Mouse (Mus musculus) E14TG2a.4 (cell line): ENCODE results near the gene Fbxl2.

Experiments used
- H3K27me3 ChIP-seq: 2 replicates; pipeline ENCODE4 v1.6.1; 2014; ENCODE audit warnings: low read length, control low read depth; ENCODE audit not compliant: insufficient read depth
- H3K36me3 ChIP-seq: 2 replicates; pipeline ENCODE4 v1.6.1; 2014; ENCODE audit warnings: low read length, control low read depth; ENCODE audit not compliant: insufficient read depth
- H3K4me1 ChIP-seq: replicated peaks from 2 replicates; pipeline ENCODE4 v1.6.1; 2014; ENCODE audit warnings: low read depth, low read length, control low read depth
- H3K4me3 ChIP-seq: replicated peaks from 2 replicates; pipeline ENCODE4 v1.5.1; 2014; ENCODE audit warnings: mild to moderate bottlenecking, low read length
- H3K9me3 ChIP-seq: 2 replicates; pipeline ENCODE4 v1.6.1; 2014; ENCODE audit warnings: low read length, control low read depth
- CTCF ChIP-seq: conservative IDR thresholded peaks from 2 replicates; pipeline ENCODE4 v1.5.1; 2014; ENCODE audit warnings: low read length
- NANOG ChIP-seq: IDR thresholded peaks from 2 replicates; pipeline ENCODE4 v1.6.1; 2014; ENCODE audit warnings: borderline replicate concordance, low read length, mixed read lengths
- POU5F1 ChIP-seq: IDR thresholded peaks from 2 replicates; pipeline ENCODE4 v1.6.1; 2014; ENCODE audit warnings: low read length, borderline replicate concordance

Gene Fbxl2

GRCm38 (mm10) chr9:114014034-114014433, 32.0 kb downstream of the Fbxl2 start:
- Histone ChIP-seq H3K4me3 (no peak overlapping the region), H3K36me3 (no peaks in the 10 kb centered on the region), H3K4me1 (peaks cover 39% of the 10 kb centered on the region), H3K9me3 (peaks cover 4% of the 10 kb centered on the region; the same call in 1 of the 2 replicates), H3K27me3 (no peaks in the 10 kb centered on the region)
- no peak for TF ChIP-seq NANOG

- peaks cover 45% of the 10 kb centered on the region for H3K4me1 ChIP-seq
- no peaks in the 10 kb centered on the region for H3K9me3 ChIP-seq
- H3K36me3 ChIP-seq = no peaks in the 10 kb centered on the region
- H3K27me3 ChIP-seq = no peaks in the 10 kb centered on the region
- H3K4me3 ChIP-seq = peak overlapping the region; percentile 52
- no peak for TF ChIP-seq CTCF
- TF ChIP-seq NANOG = no peak
- no peak for TF ChIP-seq POU5F1
Observed at GRCm38 (mm10) chr9:114011203-114011602, 34.8 kb downstream of the Fbxl2 start.

GRCm38 (mm10) chr9:114009526-114009925, 36.5 kb downstream of the Fbxl2 start:
- no peaks in the 10 kb centered on the region for H3K36me3 ChIP-seq
- H3K4me3 ChIP-seq = peak overlapping the region; percentile 55
- TF ChIP-seq NANOG = no peak
- no peak for TF ChIP-seq POU5F1
- no peak for TF ChIP-seq CTCF
- H3K27me3 ChIP-seq = no peaks in the 10 kb centered on the region
- no peaks in the 10 kb centered on the region for H3K9me3 ChIP-seq
- H3K4me1 ChIP-seq = peaks cover 45% of the 10 kb centered on the region

- Histone ChIP-seq H3K4me3 (no peak overlapping the region), H3K27me3 (no peaks in the 10 kb centered on the region), H3K4me1 (peaks cover 43% of the 10 kb centered on the region), H3K9me3 (no peaks in the 10 kb centered on the region), H3K36me3 (peaks cover under 1% of the 10 kb centered on the region; the same call in 1 of the 2 replicates)
- TF ChIP-seq POU5F1 (no peak), CTCF (no peak), NANOG (no peak)
Observed at GRCm38 (mm10) chr9:114007850-114008350, 38.1 kb downstream of the Fbxl2 start.

GRCm38 (mm10) chr9:114006801-114007200, 39.2 kb downstream of the Fbxl2 start:
- Histone ChIP-seq H3K27me3 (no peaks in the 10 kb centered on the region), H3K9me3 (no peaks in the 10 kb centered on the region), H3K4me3 (no peak overlapping the region), H3K36me3 (peaks cover 7% of the 10 kb centered on the region; the same call in 1 of the 2 replicates), H3K4me1 (peaks cover 39% of the 10 kb centered on the region)
- TF ChIP-seq CTCF (no peak), POU5F1 (no peak), NANOG (no peak)

GRCm38 (mm10) chr9:113998311-113998710, 47.7 kb downstream of the Fbxl2 start:
- Histone ChIP-seq H3K9me3 (peaks cover 8% of the 10 kb centered on the region), H3K4me3 (no peak overlapping the region), H3K36me3 (peaks cover 19% of the 10 kb centered on the region), H3K27me3 (no peaks in the 10 kb centered on the region), H3K4me1 (peaks cover 3% of the 10 kb centered on the region; the same call in 1 of the 2 replicates)
- no peak for TF ChIP-seq POU5F1
- peak; percentile 87 for TF ChIP-seq CTCF

- no peaks in the 10 kb centered on the region for H3K9me3 ChIP-seq
- peaks cover 22% of the 10 kb centered on the region for H3K4me1 ChIP-seq
- peaks cover 13% of the 10 kb centered on the region for H3K27me3 ChIP-seq
- no peak overlapping the region for H3K4me3 ChIP-seq
- TF ChIP-seq CTCF = no peak
- TF ChIP-seq POU5F1 = no peak
- TF ChIP-seq NANOG = no peak
- no peaks in the 10 kb centered on the region for H3K36me3 ChIP-seq
Observed at GRCm38 (mm10) chr9:113992810-113993209, 53.2 kb downstream of the Fbxl2 start.

GRCm38 (mm10) chr9:113990547-113991248, 55.3 kb downstream of the Fbxl2 start:
- no peak for TF ChIP-seq POU5F1
- TF ChIP-seq CTCF = peak; percentile 87
- H3K9me3 ChIP-seq = no peaks in the 10 kb centered on the region
- H3K4me3 ChIP-seq = no peak overlapping the region; the same call in 1 of the 2 replicates
- H3K36me3 ChIP-seq = peaks cover under 1% of the 10 kb centered on the region; the same call in 1 of the 2 replicates
- H3K27me3 ChIP-seq = peaks cover 13% of the 10 kb centered on the region
- H3K4me1 ChIP-seq = peaks cover 22% of the 10 kb centered on the region
